Mouse (Mus musculus) liver, embryonic 14.5 days (tissue): ENCODE measurements around the gene Esrrg.

ENCODE experiments used
- CTCF ChIP-seq: IDR thresholded peaks from 2 replicates; pipeline ENCODE4 v1.5.1; 2016; ENCODE audit warnings: antibody characterized with exemption, low read depth, control low read depth
- EP300 ChIP-seq: IDR thresholded peaks from 2 replicates; pipeline ENCODE4 v1.6.1; 2016; ENCODE audit warnings: antibody characterized with exemption, low read depth

- TF ChIP-seq CTCF (no peak), EP300 (no peak)
Measured at GRCm38 (mm10) chr1:187900756-187901155, 292.2 kb downstream of the Esrrg start.
